Mouse (Mus musculus) liver, embryonic 12.5 days (tissue): Measurements from ENCODE around the gene Gsg1. TPM values are rescaled to one million over a fixed set of nuclear protein-coding genes. Genes with fewer than 3 reads are reported as not detected.

Experiments
- polyA plus RNA-seq: library from polyadenylated mRNA; unstranded; fragments of >200 nt; fragmentation: Nextera tagmentation; extraction: Ambion mirVana; gene quantifications from 2 replicates; pipeline ENCODE4 v1.2.1, GENCODE M21; 2016

Gene Gsg1
- polyA plus RNA-seq, 1 experiment from 2014 or later = 0.10 TPM

Other genes starting within 250 kb of the Gsg1 start
- 84.5 and 87.3 TPM in 2 replicates for gene Ddx47, start 242.7 kb downstream of the Gsg1 start, polyA plus RNA-seq
- gene Gprc5a, start 188.7 kb downstream of the Gsg1 start, polyA plus RNA-seq = 0.64 and 0.74 TPM in 2 replicates
- gene Gprc5d, start 136.1 kb downstream of the Gsg1 start, polyA plus RNA-seq = 0.10 TPM in 1 of 2 replicates, not detected in the other
- 36.3 and 37.5 TPM in 2 replicates for gene Fam234b, start 56.4 kb downstream of the Gsg1 start, polyA plus RNA-seq
- 116 and 120 TPM in 2 replicates for gene Hebp1, start 56.3 kb downstream of the Gsg1 start, polyA plus RNA-seq
- not detected in 2 replicates for gene Pbp2, start 56.1 kb upstream of the Gsg1 start, polyA plus RNA-seq
- 0.74 and 0.99 TPM in 2 replicates for gene Emp1, start 108.2 kb upstream of the Gsg1 start, polyA plus RNA-seq